Mouse (Mus musculus) MEL (cell line): ENCODE measurements around the gene Cul4a. TPM values are rescaled to one million over a fixed set of nuclear protein-coding genes. Genes with fewer than 3 reads are reported as not detected.
"Not testable (repeated sequence)": the region's sequence is repeated elsewhere in the genome, so short reads cannot be mapped to it uniquely, and the experiment has no call there.

Source experiments
- DNase-seq: peaks from one replicate; pipeline ENCODE4 v3.0.0; 2011; ENCODE audit warnings: low read depth, low spot score
- H3K27ac ChIP-seq: 2 replicates; pipeline ENCODE4 v1.5.1; 2012; ENCODE audit warnings: low read depth, mild to moderate bottlenecking, control low read depth, low read length, moderate library complexity; ENCODE audit not compliant: control insufficient read depth
- H3K27me3 ChIP-seq, 2 experiments: fragments of 150-350 bp in 1 of 2; sonication (generic) in 1 of 2; 2 replicates each; pipeline ENCODE4 v1.6.1; 2012; ENCODE audit warnings: low read length in 2 of 2, mild to moderate bottlenecking in 2 of 2, improper control_type of control experiment in 1 of 2, moderate library complexity in 1 of 2; ENCODE audit not compliant: insufficient read depth in 2 of 2, control insufficient read depth in 1 of 2
- H3K36me3 ChIP-seq, 2 experiments: 2 replicates each; pipeline ENCODE4 v1.6.1; 2012 to 2014; ENCODE audit warnings: low read length in 2 of 2, improper control_type of control experiment in 1 of 2, inconsistent platforms in 1 of 2, mild to moderate bottlenecking in 1 of 2; ENCODE audit not compliant: insufficient read depth in 2 of 2, control insufficient read depth in 1 of 2
- H3K4me1 ChIP-seq, 2 experiments: fragments of 150-350 bp in 1 of 2; sonication (generic) in 1 of 2; 2 replicates each; pipeline ENCODE4 v1.6.1; 2012; ENCODE audit warnings: low read length in 2 of 2, improper control_type of control experiment in 1 of 2, mild to moderate bottlenecking in 1 of 2; ENCODE audit not compliant: insufficient read depth in 2 of 2, control insufficient read depth in 1 of 2
- H3K4me3 ChIP-seq, 2 experiments: fragments of 150-350 bp in 1 of 2; sonication (generic) in 1 of 2; 2 replicates each; pipeline ENCODE4 v1.5.1; 2012; ENCODE audit warnings: low read depth in 2 of 2, low read length in 2 of 2, mild to moderate bottlenecking in 2 of 2, moderate library complexity in 2 of 2, control low read depth in 1 of 2, improper control_type of control experiment in 1 of 2; ENCODE audit not compliant: control insufficient read depth in 1 of 2, insufficient read depth in 1 of 2
- H3K79me2 ChIP-seq: 2 replicates; pipeline ENCODE4 v1.6.1; 2012; ENCODE audit warnings: mild to moderate bottlenecking, low read length, moderate library complexity; ENCODE audit not compliant: control insufficient read depth, poor library complexity, insufficient read depth
- H3K9ac ChIP-seq: 2 replicates; pipeline ENCODE4 v1.6.1; 2012; ENCODE audit warnings: low read depth, mild to moderate bottlenecking, control low read depth, low read length, moderate library complexity; ENCODE audit not compliant: control insufficient read depth, poor library complexity, severe bottlenecking
- H3K9me3 ChIP-seq: fragments of 150-350 bp; sonication (generic); replicated peaks from 2 replicates; pipeline ENCODE4 v1.6.1; 2012; ENCODE audit warnings: mild to moderate bottlenecking, low read length, improper control_type of control experiment, moderate library complexity; ENCODE audit not compliant: insufficient read depth
- CHD2 ChIP-seq: IDR thresholded peaks from 2 replicates; pipeline ENCODE4 v1.6.1; 2011; ENCODE audit warnings: low read length, improper control_type of control experiment
- CTCF ChIP-seq, 3 experiments: IDR thresholded peaks in 2 of 3; conservative IDR thresholded peaks in 1 of 3; 2 replicates each; pipeline ENCODE4 v1.5.1; 2011 to 2012; ENCODE audit warnings: low read length in 3 of 3, low read depth in 2 of 3, mild to moderate bottlenecking in 2 of 3, improper control_type of control experiment in 1 of 3, inconsistent platforms in 1 of 3, mixed read lengths in 1 of 3, moderate library complexity in 1 of 3; ENCODE audit not compliant: control insufficient read depth in 1 of 3, insufficient read depth in 1 of 3, poor library complexity in 1 of 3, severe bottlenecking in 1 of 3
- E2F4 ChIP-seq: IDR thresholded peaks from 2 replicates; pipeline ENCODE4 v1.6.1; 2011; ENCODE audit warnings: low read depth, low read length, improper control_type of control experiment, borderline replicate concordance
- GABPA ChIP-seq: IDR thresholded peaks from 2 replicates; pipeline ENCODE4 v1.6.1; 2012; ENCODE audit warnings: low read depth, mild to moderate bottlenecking, inconsistent platforms, low read length, improper control_type of control experiment, moderate library complexity
- HCFC1 ChIP-seq: IDR thresholded peaks from 2 replicates; pipeline ENCODE4 v1.6.1; 2012; ENCODE audit warnings: low read depth, mild to moderate bottlenecking, inconsistent platforms, low read length, improper control_type of control experiment, moderate library complexity
- KAT2A ChIP-seq: conservative IDR thresholded peaks from 2 replicates; pipeline ENCODE4 v1.6.1; 2012; ENCODE audit warnings: low read depth, low read length, improper control_type of control experiment, inconsistent platforms
- MEF2A ChIP-seq: IDR thresholded peaks from 2 replicates; pipeline ENCODE4 v1.6.1; 2014; ENCODE audit warnings: low read depth, mild to moderate bottlenecking, inconsistent platforms, low read length, improper control_type of control experiment; ENCODE audit not compliant: poor library complexity, insufficient replicate concordance, severe bottlenecking; ENCODE audit errors: extremely low read depth
- MYC ChIP-seq: IDR thresholded peaks from 2 replicates; pipeline ENCODE4 v1.6.1; 2011; ENCODE audit warnings: low read depth, mild to moderate bottlenecking, low read length, improper control_type of control experiment, moderate library complexity
- NRF1 ChIP-seq: IDR thresholded peaks from 2 replicates; pipeline ENCODE4 v1.6.1; 2014; ENCODE audit warnings: low read depth, mild to moderate bottlenecking, inconsistent platforms, low read length, improper control_type of control experiment, moderate library complexity; ENCODE audit not compliant: poor library complexity, insufficient read depth, severe bottlenecking
- POLR2A ChIP-seq, 2 experiments: IDR thresholded peaks; 2 replicates each; pipeline ENCODE4 v1.6.1; 2011 to 2012; ENCODE audit warnings: low read length in 2 of 2, mild to moderate bottlenecking in 2 of 2, control low read depth in 1 of 2, improper control_type of control experiment in 1 of 2, low read depth in 1 of 2, moderate library complexity in 1 of 2; ENCODE audit not compliant: control insufficient read depth in 1 of 2, insufficient read depth in 1 of 2, poor library complexity in 1 of 2
- RAD21 ChIP-seq: IDR thresholded peaks from 2 replicates; pipeline ENCODE4 v1.6.1; 2011; ENCODE audit warnings: mild to moderate bottlenecking, low read depth, low read length, improper control_type of control experiment
- SMC3 ChIP-seq: IDR thresholded peaks from 2 replicates; pipeline ENCODE4 v1.6.1; 2011; ENCODE audit warnings: low read depth, low read length, improper control_type of control experiment
- TCF12 ChIP-seq: IDR thresholded peaks from 2 replicates; pipeline ENCODE4 v1.6.1; 2014; ENCODE audit warnings: low read depth, mild to moderate bottlenecking, inconsistent platforms, low read length, improper control_type of control experiment, moderate library complexity
- USF2 ChIP-seq, 2 experiments: IDR thresholded peaks; 2 replicates each; pipeline ENCODE4 v1.6.1; 2011 to 2012; ENCODE audit warnings: improper control_type of control experiment in 2 of 2, low read length in 2 of 2, borderline replicate concordance in 1 of 2, inconsistent platforms in 1 of 2, low read depth in 1 of 2, mild to moderate bottlenecking in 1 of 2; ENCODE audit not compliant: insufficient read depth in 1 of 2
- ZC3H11A ChIP-seq: IDR thresholded peaks from 2 replicates; pipeline ENCODE4 v1.6.1; 2012; ENCODE audit warnings: low read depth, mild to moderate bottlenecking, inconsistent platforms, low read length, improper control_type of control experiment
- ZKSCAN1 ChIP-seq: IDR thresholded peaks from 2 replicates; pipeline ENCODE4 v1.6.1; 2012; ENCODE audit warnings: low read depth, mild to moderate bottlenecking, inconsistent platforms, low read length, improper control_type of control experiment, moderate library complexity
- ZNF384 ChIP-seq: IDR thresholded peaks from 2 replicates; pipeline ENCODE4 v1.6.1; 2012; ENCODE audit warnings: low read depth, mild to moderate bottlenecking, inconsistent platforms, low read length, improper control_type of control experiment
- polyA plus RNA-seq, 2 experiments: library from polyadenylated mRNA; stranded (reverse) in 1 of 2; unstranded in 1 of 2; fragments of >175 nt in 1 of 2; fragments of >200 nt in 1 of 2; gene quantifications; 2 replicates each; pipeline versions ENCODE4 v1.2.1 to v1.2.4; 2012; ENCODE audit warnings: low replicate concordance in 2 of 2, low read depth in 1 of 2; ENCODE audit not compliant: insufficient read length in 2 of 2, insufficient read depth in 1 of 2, missing spikeins in 1 of 2
- total RNA-seq: library from RNA; depleted of rRNA; stranded (reverse); fragments of 300-350 nt; gene quantifications from 2 replicates; pipeline ENCODE4 v1.2.3, GENCODE M21; 2012

Cul4a gene
- total and polyA plus RNA-seq, 3 experiments = 56.2 to 131 (median 81.4) TPM

GRCm38 (mm10) chr8:13122887-13123421 is 17.5 kb downstream of the Cul4a start (continued):
- TF ChIP-seq RAD21 (no peak), POLR2A (IDR thresholded peaks at IDR 0.05; ENCODE audit: control insufficient read depth in 1 of 2, insufficient read depth in 1 of 2, low read depth in 1 of 2, low read length in 2 of 2, poor library complexity in 1 of 2) (no peak; a peak in 1 of 4 replicates), MYC (no peak; the same call in 1 of the 2 replicates), MEF2A (peak; percentile 98), NRF1 (no peak), GABPA (no peak), KAT2A (no peak), TCF12 (peak; percentile 96)

DNA sequence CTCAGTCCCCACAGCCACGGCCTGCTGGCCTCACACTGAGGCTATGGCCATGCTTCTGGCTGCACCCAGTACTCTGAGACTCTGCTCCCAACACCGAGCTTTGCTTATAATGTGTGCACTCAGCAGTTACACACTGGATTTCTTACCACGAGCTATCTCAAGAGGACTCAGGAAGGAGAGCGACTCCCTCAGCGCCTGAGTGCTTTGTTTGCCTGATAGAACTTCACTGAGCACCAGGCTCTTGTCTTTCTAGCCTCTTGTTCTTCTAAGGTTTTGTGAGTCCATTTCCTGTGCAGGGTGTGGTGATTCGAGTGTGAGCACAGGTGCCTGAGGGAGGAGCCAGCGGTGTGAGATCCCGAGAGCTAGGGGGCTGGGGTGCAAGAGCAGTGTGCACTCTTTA is 19.5 kb downstream of the Cul4a start:
- H3K36me3 ChIP-seq = peaks cover 24 to 37% of the 10 kb centered on the region in 2 experiments
- H3K27ac ChIP-seq = no peak overlapping the region
- H3K4me1 ChIP-seq = peaks cover 30 to 38% of the 10 kb centered on the region in 2 experiments
- no peaks in the 10 kb centered on the region for H3K9me3 ChIP-seq
- no peak overlapping the region for H3K4me3 ChIP-seq
- H3K9ac ChIP-seq = no peak overlapping the region
- H3K27me3 ChIP-seq = no peaks in the 10 kb centered on the region
- DNase-seq = no peak
- no peak for TF ChIP-seq SMC3
- no peak for TF ChIP-seq HCFC1
- TF ChIP-seq ZNF384 = no peak
- TF ChIP-seq POLR2A (IDR thresholded peaks at IDR 0.05; ENCODE audit: control insufficient read depth in 1 of 2, insufficient read depth in 1 of 2, low read depth in 1 of 2, low read length in 2 of 2, poor library complexity in 1 of 2) = no peak
- TF ChIP-seq E2F4 = no peak
- no peak for TF ChIP-seq ZKSCAN1
- no peak for TF ChIP-seq CHD2
- no peak for TF ChIP-seq USF2 (IDR thresholded peaks at IDR 0.05; ENCODE audit: borderline replicate concordance in 1 of 2, insufficient read depth in 1 of 2, low read depth in 1 of 2, low read length in 2 of 2)
- TF ChIP-seq, all 39 proteins: peak for 0
- H3K79me2 ChIP-seq = no peaks in the 10 kb centered on the region; the same call in 1 of the 2 replicates

- H3K9ac ChIP-seq, H3K27me3 ChIP-seq, H3K27ac ChIP-seq, H3K4me1 ChIP-seq, H3K79me2 ChIP-seq, H3K4me3 ChIP-seq, H3K9me3 ChIP-seq: not testable (repeated sequence)
- DNase-seq = peak; percentile 86
- peak; percentile 64 for TF ChIP-seq SMC3
- TF ChIP-seq RAD21 = peak; percentile 42
- TF ChIP-seq ZC3H11A = peak; percentile 39; the same call in 1 of the 2 replicates
- peak; percentile 60 to 67 (median 65) for TF ChIP-seq CTCF (IDR thresholded peaks at IDR 0.05 in 2 of 3, conservative IDR thresholded peaks at IDR 0.05 in 1 of 3; ENCODE audit: control insufficient read depth in 1 of 3, insufficient read depth in 1 of 3, low read depth in 2 of 3, low read length in 3 of 3, poor library complexity in 1 of 3, severe bottlenecking in 1 of 3)
- H3K36me3 ChIP-seq = peaks cover 0 to 49% of the 10 kb centered on the region in 2 experiments; a peak in 2 of 4 replicates
Observed at GRCm38 (mm10) chr8:13132220-13132619, 26.8 kb downstream of the Cul4a start.
